Mouse (Mus musculus): Measurements from ENCODE around the gene Zrsr1. TPM values are rescaled to one million over a fixed set of nuclear protein-coding genes. Genes with fewer than 3 reads are reported as not detected.
A peak's percentile ranks its signal among the peaks of the same experiment; 100 is the strongest.

Gene Zrsr1
- total and polyA plus RNA-seq, 3 experiments: 10.4 to 15.8 TPM; not detected in 1

GRCm38 (mm10) chr11:22979221-22979620 is 7.4 kb downstream of the Zrsr1 start:
- Histone ChIP-seq H3K36me3 (ENCODE audit: control insufficient read depth in 1 of 2, insufficient read depth in 2 of 2, low read length in 2 of 2) (peaks cover 0 to 48% of the 10 kb centered on the region in 2 experiments; a peak in 3 of 4 replicates), H3K4me3 (ENCODE audit: control insufficient read depth in 1 of 2, insufficient read depth in 1 of 2, low read depth in 2 of 2, low read length in 2 of 2) (no peak overlapping the region), H3K4me1 (ENCODE audit: control insufficient read depth in 1 of 2, insufficient read depth in 2 of 2, low read length in 2 of 2) (peaks cover 9 to 21% of the 10 kb centered on the region in 2 experiments; a peak in 3 of 4 replicates), H3K27me3 (ENCODE audit: control insufficient read depth in 1 of 2, insufficient read depth in 2 of 2, low read length in 2 of 2) (no peaks in the 10 kb centered on the region), H3K27ac (ENCODE audit: control insufficient read depth, low read depth, low read length) (no peak overlapping the region), H3K9me3 (replicated peaks; ENCODE audit: insufficient read depth, low read length) (no peaks in the 10 kb centered on the region), H3K79me2 (ENCODE audit: control insufficient read depth, insufficient read depth, low read length, poor library complexity) (peaks cover 58% of the 10 kb centered on the region), H3K9ac (ENCODE audit: control insufficient read depth, low read depth, low read length, poor library complexity, severe bottlenecking) (no peak overlapping the region)
- no peak for DNase-seq (ENCODE audit: low read depth, low spot score)
- TF ChIP-seq RCOR1 (IDR thresholded peaks at IDR 0.05; ENCODE audit: low read depth, low read length) (no peak), MXI1 (IDR thresholded peaks at IDR 0.05; ENCODE audit: low read depth, low read length) (no peak), SIN3A (IDR thresholded peaks at IDR 0.05; ENCODE audit: low read length) (no peak), TCF12 (IDR thresholded peaks at IDR 0.05; ENCODE audit: low read depth, low read length) (no peak), ZKSCAN1 (IDR thresholded peaks at IDR 0.05; ENCODE audit: low read depth, low read length) (no peak), SMC3 (IDR thresholded peaks at IDR 0.05; ENCODE audit: low read depth, low read length) (no peak), TAL1 (IDR thresholded peaks at IDR 0.05; ENCODE audit: low read length) (no peak), ETS1 (IDR thresholded peaks at IDR 0.05; ENCODE audit: low read depth, low read length) (no peak), ZNF384 (IDR thresholded peaks at IDR 0.05; ENCODE audit: low read depth, low read length) (no peak), EP300 (IDR thresholded peaks at IDR 0.05; ENCODE audit: low read depth in 1 of 2, low read length in 2 of 2) (no peak), RAD21 (IDR thresholded peaks at IDR 0.05; ENCODE audit: low read depth, low read length) (no peak), ZC3H11A (IDR thresholded peaks at IDR 0.05; ENCODE audit: low read depth, low read length) (no peak)

GRCm38 (mm10) chr11:22981041-22981440 is 9.2 kb downstream of the Zrsr1 start:
- Histone ChIP-seq H3K9ac (ENCODE audit: control insufficient read depth, low read depth, low read length, poor library complexity, severe bottlenecking) (peak overlapping the region; percentile 73), H3K79me2 (ENCODE audit: control insufficient read depth, insufficient read depth, low read length, poor library complexity) (peaks cover 45% of the 10 kb centered on the region), H3K27ac (ENCODE audit: control insufficient read depth, low read depth, low read length) (peak overlapping the region; percentile 88), H3K36me3 (ENCODE audit: control insufficient read depth in 1 of 2, insufficient read depth in 2 of 2, low read length in 2 of 2) (peaks cover 0 to 43% of the 10 kb centered on the region in 2 experiments; a peak in 2 of 4 replicates), H3K9me3 (replicated peaks; ENCODE audit: insufficient read depth, low read length) (no peaks in the 10 kb centered on the region), H3K4me3 (ENCODE audit: control insufficient read depth in 1 of 2, insufficient read depth in 1 of 2, low read depth in 2 of 2, low read length in 2 of 2) (peak overlapping the region; percentile 60 to 65), H3K4me1 (ENCODE audit: control insufficient read depth in 1 of 2, insufficient read depth in 2 of 2, low read length in 2 of 2) (peaks cover 9 to 18% of the 10 kb centered on the region in 2 experiments; a peak in 3 of 4 replicates), H3K27me3 (ENCODE audit: control insufficient read depth in 1 of 2, insufficient read depth in 2 of 2, low read length in 2 of 2) (no peaks in the 10 kb centered on the region)
- DNase-seq (ENCODE audit: low read depth, low spot score): peak; percentile 61
- TF ChIP-seq EP300 (IDR thresholded peaks at IDR 0.05; ENCODE audit: low read depth in 1 of 2, low read length in 2 of 2): no peak
- TF ChIP-seq POLR2A (IDR thresholded peaks at IDR 0.05; ENCODE audit: control insufficient read depth in 1 of 2, insufficient read depth in 1 of 2, low read depth in 1 of 2, low read length in 2 of 2, poor library complexity in 1 of 2): peak in 1 of 2 experiments; percentile 16; a peak in 1 of 4 replicates
- peak; percentile 22 for TF ChIP-seq GATA1 (IDR thresholded peaks at IDR 0.05; ENCODE audit: low read depth, low read length)

GRCm38 (mm10) chr11:22981543-22981950 is 9.7 kb downstream of the Zrsr1 start:
- H3K79me2 ChIP-seq (ENCODE audit: control insufficient read depth, insufficient read depth, low read length, poor library complexity): peaks cover 40% of the 10 kb centered on the region
- H3K4me3 ChIP-seq (ENCODE audit: control insufficient read depth in 1 of 2, insufficient read depth in 1 of 2, low read depth in 2 of 2, low read length in 2 of 2): peak overlapping the region; percentile 60 to 65
- DNase-seq (ENCODE audit: low read depth, low spot score): no peak
- peak overlapping the region; percentile 88 for H3K27ac ChIP-seq (ENCODE audit: control insufficient read depth, low read depth, low read length)
- no peaks in the 10 kb centered on the region for H3K27me3 ChIP-seq (ENCODE audit: control insufficient read depth in 1 of 2, insufficient read depth in 2 of 2, low read length in 2 of 2)
- no peak for TF ChIP-seq BHLHE40 (IDR thresholded peaks at IDR 0.05; ENCODE audit: borderline replicate concordance, low read depth, low read length)
- no peak for TF ChIP-seq KAT2A (conservative IDR thresholded peaks at IDR 0.05; ENCODE audit: low read depth, low read length)
- peak; percentile 54; the same call in 1 of the 2 replicates for TF ChIP-seq MYC (IDR thresholded peaks at IDR 0.05; ENCODE audit: low read depth, low read length)
- peak; percentile 57 for TF ChIP-seq MAX (IDR thresholded peaks at IDR 0.05; ENCODE audit: low read length)
- TF ChIP-seq NRF1 (IDR thresholded peaks at IDR 0.05; ENCODE audit: insufficient read depth, low read depth, low read length, poor library complexity, severe bottlenecking): no peak
- peak; percentile 66 for TF ChIP-seq SIN3A (IDR thresholded peaks at IDR 0.05; ENCODE audit: low read length)
- TF ChIP-seq ZNF384 (IDR thresholded peaks at IDR 0.05; ENCODE audit: low read depth, low read length): peak; percentile 54; the same call in 1 of the 2 replicates
- TF ChIP-seq ZC3H11A (IDR thresholded peaks at IDR 0.05; ENCODE audit: low read depth, low read length): no peak
- TF ChIP-seq EP300 (IDR thresholded peaks at IDR 0.05; ENCODE audit: low read depth in 1 of 2, low read length in 2 of 2): peak in 1 of 2 experiments; percentile 54; a peak in 2 of 4 replicates
- peak overlapping the region; percentile 73 for H3K9ac ChIP-seq (ENCODE audit: control insufficient read depth, low read depth, low read length, poor library complexity, severe bottlenecking)
- H3K9me3 ChIP-seq (replicated peaks; ENCODE audit: insufficient read depth, low read length): no peaks in the 10 kb centered on the region
- H3K36me3 ChIP-seq (ENCODE audit: control insufficient read depth in 1 of 2, insufficient read depth in 2 of 2, low read length in 2 of 2): peaks cover 0 to 38% of the 10 kb centered on the region in 2 experiments; a peak in 2 of 4 replicates
- peaks cover 9 to 18% of the 10 kb centered on the region in 2 experiments; a peak in 3 of 4 replicates for H3K4me1 ChIP-seq (ENCODE audit: control insufficient read depth in 1 of 2, insufficient read depth in 2 of 2, low read length in 2 of 2)

All from MEL (cell line).